ENCODE assay signal across 8 mouse cellular contexts in the genomic region with DNA sequence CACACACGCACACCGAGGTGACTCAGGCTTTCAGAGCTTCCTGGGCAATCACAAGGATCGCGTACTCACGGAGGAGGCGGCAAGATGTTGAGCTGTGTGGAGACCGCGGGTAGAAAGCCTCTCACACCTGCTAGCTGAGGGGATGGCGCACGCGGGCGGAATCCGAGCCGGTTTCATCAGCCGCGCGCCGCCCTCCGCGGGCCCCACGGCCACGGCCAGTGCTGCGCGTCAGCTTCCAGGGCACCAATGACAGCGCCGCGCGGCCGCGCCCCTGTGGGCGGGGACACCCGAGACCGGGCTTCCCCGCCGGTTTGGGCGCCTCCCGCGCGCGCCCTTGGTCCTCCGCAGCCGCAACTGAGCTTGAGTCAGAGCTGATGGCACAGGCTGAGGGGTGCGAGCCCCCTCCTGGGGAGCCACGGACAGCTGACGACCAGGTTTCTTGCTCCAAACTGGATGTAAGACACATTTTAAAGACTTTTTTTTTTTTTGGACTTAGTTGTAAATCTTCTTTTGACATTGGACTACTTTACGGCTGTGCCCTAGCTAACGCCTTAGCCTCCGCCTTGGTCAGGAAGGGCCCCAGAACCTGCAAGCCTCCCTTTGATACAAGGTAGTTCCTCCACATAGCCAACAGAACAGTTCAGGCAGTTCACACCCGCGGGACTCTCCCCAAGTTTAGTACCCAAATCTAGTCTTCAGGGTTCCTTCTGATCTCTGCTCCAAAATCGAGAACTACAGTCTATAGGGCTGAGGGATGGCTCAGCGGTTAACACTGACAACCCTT. TPM values are rescaled to one million over a fixed set of nuclear protein-coding genes. Genes with fewer than 3 reads are reported as not detected.
DNase-seq lines count a peak whose midpoint lies in the region; ATAC-seq and TF ChIP-seq lines count a peak whose summit lies in the region.

Slc7a1 (minus strand) TSS at position 245 of the 784 bp plus-strand sequence.

- no peak for TF ChIP-seq EP300 in CH12.LX (IDR thresholded peaks at IDR 0.05; ENCODE audit: low read length)
- no peak for TF ChIP-seq EP300 in heart, postnatal 0 days (IDR thresholded peaks at IDR 0.05; ENCODE audit: low read depth)
- TF ChIP-seq EP300 in liver, postnatal 0 days (IDR thresholded peaks at IDR 0.05; ENCODE audit: low read depth): no peak

- in situ Hi-C loops in CH12.LX (cut with MboI; ENCODE audit: low pct_ligation_motif_present, low pct_unique_long_range_greater_than_20kb, low sequenced_read_pairs): no loop called here

- TF ChIP-seq RAD21 in CH12.LX (IDR thresholded peaks at IDR 0.05; ENCODE audit: low read depth, low read length): no peak; the same call in 1 of the 2 replicates

- peak; percentile 81 for DNase-seq in CH12.LX (ENCODE audit: extremely low read depth)
- DNase-seq in c-Kit-positive CD71-positive TER-119-negative erythroid progenitor cells, embryonic 14.5 days (ENCODE audit: low read depth): peak; percentile 79
- DNase-seq in heart, postnatal 0 days (ENCODE audit: low spot score): peak; percentile 77
- DNase-seq in large intestine, adult 2 months (ENCODE audit: low read depth, low spot score): peak; percentile 73
- DNase-seq in liver, postnatal 0 days: peak; percentile 93
- DNase-seq in testis, postnatal 10 days (ENCODE audit: low spot score): peak; percentile 94

- peaks cover 7% of the 10 kb centered on the region for H3K9me3 ChIP-seq in CH12.LX (replicated peaks; ENCODE audit: low read length)
- H3K9me3 ChIP-seq in forebrain, embryonic 12.5 days: no peaks in the 10 kb centered on the region
- H3K9me3 ChIP-seq in heart, postnatal 0 days (replicated peaks; ENCODE audit: control insufficient read depth, low read length): no peaks in the 10 kb centered on the region
- H3K9me3 ChIP-seq in liver, postnatal 0 days (ENCODE audit: low read length): no peaks in the 10 kb centered on the region
- H3K9me3 ChIP-seq in neural tube, embryonic 14.5 days (ENCODE audit: control insufficient read depth, low read length): no peaks in the 10 kb centered on the region

- 3% methylated on average over 52 of the region's 52 CpGs for WGBS in forebrain, embryonic 12.5 days
- 2% methylated on average over 50 of the region's 52 CpGs for WGBS in heart, postnatal 0 days
- 1% methylated on average over 52 of the region's 52 CpGs for WGBS in large intestine, adult 2 months
- WGBS in liver, postnatal 0 days (ENCODE audit: insufficient replicate concordance): 1% methylated on average over 49 of the region's 52 CpGs
- WGBS in neural tube, embryonic 14.5 days: 2% methylated on average over 51 of the region's 52 CpGs

- H3K27me3 ChIP-seq in CH12.LX (replicated peaks): no peaks in the 10 kb centered on the region
- 0 out of 2 replicates have a peak, but pooled peaks cover 2% of the 10 kb centered on the region for H3K27me3 ChIP-seq in forebrain, embryonic 12.5 days
- H3K27me3 ChIP-seq in heart, postnatal 0 days (ENCODE audit: control insufficient read depth, insufficient read depth, low read length): no peaks in the 10 kb centered on the region
- H3K27me3 ChIP-seq in liver, postnatal 0 days (ENCODE audit: insufficient read depth, low read length): peaks cover 3% of the 10 kb centered on the region; the same call in 1 of the 2 replicates
- H3K27me3 ChIP-seq in neural tube, embryonic 14.5 days (ENCODE audit: control insufficient read depth, insufficient read depth, low read length): no peaks in the 10 kb centered on the region

- peaks cover 10 to 23% of the 10 kb centered on the region in 2 experiments for H3K4me1 ChIP-seq in CH12.LX (ENCODE audit: control insufficient read depth in 1 of 2, insufficient read depth in 2 of 2)
- peaks cover 13% of the 10 kb centered on the region for H3K4me1 ChIP-seq in forebrain, embryonic 12.5 days
- no peaks in the 10 kb centered on the region; the same call in 1 of the 2 replicates for H3K4me1 ChIP-seq in heart, postnatal 0 days (ENCODE audit: control insufficient read depth, insufficient read depth)
- H3K4me1 ChIP-seq in liver, postnatal 0 days (ENCODE audit: insufficient read depth): peaks cover 9% of the 10 kb centered on the region
- H3K4me1 ChIP-seq in neural tube, embryonic 14.5 days (ENCODE audit: control insufficient read depth, insufficient read depth, low read length): no peaks in the 10 kb centered on the region; the same call in 1 of the 2 replicates

- ATAC-seq in forebrain, embryonic 12.5 days (ENCODE audit: low FRiP score): peak; percentile 95
- peak; percentile 93 for ATAC-seq in heart, postnatal 0 days (ENCODE audit: insufficient read depth, low read depth)
- peak; percentile 95 for ATAC-seq in liver, postnatal 0 days
- peak; percentile 96 for ATAC-seq in neural tube, embryonic 14.5 days (ENCODE audit: low read depth)

- TF ChIP-seq POLR2A in CH12.LX (IDR thresholded peaks at IDR 0.05; ENCODE audit: low read depth, low read length): peak; percentile 82

- peaks cover 15 to 28% of the 10 kb centered on the region in 2 experiments for H3K36me3 ChIP-seq in CH12.LX (replicated peaks in 1 of 2; ENCODE audit: control insufficient read depth in 1 of 2, insufficient read depth in 1 of 2, low read length in 1 of 2)
- H3K36me3 ChIP-seq in forebrain, embryonic 12.5 days (replicated peaks): peaks cover 1% of the 10 kb centered on the region; the same call in 1 of the 2 replicates
- H3K36me3 ChIP-seq in heart, postnatal 0 days (replicated peaks; ENCODE audit: control insufficient read depth, insufficient read depth, low read length): 0 out of 2 replicates have a peak, but pooled peaks cover 6% of the 10 kb centered on the region
- H3K36me3 ChIP-seq in liver, postnatal 0 days (replicated peaks; ENCODE audit: insufficient read depth, low read length): no peaks in the 10 kb centered on the region; the same call in 1 of the 2 replicates
- no peaks in the 10 kb centered on the region for H3K36me3 ChIP-seq in neural tube, embryonic 14.5 days (ENCODE audit: control insufficient read depth, insufficient read depth, low read length)

- H3K9ac ChIP-seq in CH12.LX (ENCODE audit: insufficient read depth, low read depth): peak within 1 kb of the TSS; percentile 98
- H3K9ac ChIP-seq in forebrain, embryonic 12.5 days: peak within 1 kb of the TSS; percentile 83
- peak within 1 kb of the TSS; percentile 63 for H3K9ac ChIP-seq in heart, postnatal 0 days (replicated peaks; ENCODE audit: low read depth, low read length)
- H3K9ac ChIP-seq in liver, postnatal 0 days (replicated peaks): peak within 1 kb of the TSS; percentile 80
- peak within 1 kb of the TSS; percentile 72 for H3K9ac ChIP-seq in neural tube, embryonic 14.5 days (replicated peaks; ENCODE audit: low read depth, low read length)

- dilution Hi-C loops in CH12.LX (cut with MboI; ENCODE audit: extremely low pct_ligation_motif_present, extremely low pct_unique_long_range_greater_than_20kb, low sequenced_read_pairs): no loop called here

- peaks cover 42% of the 10 kb centered on the region for H3K79me2 ChIP-seq in CH12.LX (replicated peaks; ENCODE audit: control insufficient read depth, extremely low read depth, insufficient read depth, poor library complexity, severe bottlenecking)

- peak within 1 kb of the TSS; percentile 96 for H3K27ac ChIP-seq in CH12.LX (ENCODE audit: insufficient read depth, low read depth)
- H3K27ac ChIP-seq in forebrain, embryonic 12.5 days: no peak within 1 kb of the TSS; the same call in 1 of the 2 replicates
- peak within 1 kb of the TSS; percentile 69 for H3K27ac ChIP-seq in heart, postnatal 0 days (ENCODE audit: low read depth)
- peak within 1 kb of the TSS; percentile 78 for H3K27ac ChIP-seq in liver, postnatal 0 days (ENCODE audit: low read depth)
- H3K27ac ChIP-seq in neural tube, embryonic 14.5 days (ENCODE audit: low read depth, low read length): peak within 1 kb of the TSS; percentile 67

- no peak for TF ChIP-seq CTCF in CH12.LX (conservative IDR thresholded peaks at IDR 0.05 in 1 of 2, IDR thresholded peaks at IDR 0.05 in 1 of 2; ENCODE audit: low read depth in 2 of 2, low read length in 2 of 2)
- no peak for TF ChIP-seq CTCF in heart, postnatal 0 days (IDR thresholded peaks at IDR 0.05; ENCODE audit: low read depth)
- no peak for TF ChIP-seq CTCF in liver, postnatal 0 days (IDR thresholded peaks at IDR 0.05; ENCODE audit: low read depth)

- peak within 1 kb of the TSS; percentile 94 for H3K4me2 ChIP-seq in CH12.LX (ENCODE audit: insufficient read depth, low read depth, poor library complexity, severe bottlenecking)
- H3K4me2 ChIP-seq in forebrain, embryonic 12.5 days: peak within 1 kb of the TSS; percentile 98
- peak within 1 kb of the TSS; percentile 95 for H3K4me2 ChIP-seq in heart, postnatal 0 days (ENCODE audit: low read depth, low read length)
- peak within 1 kb of the TSS; percentile 98 for H3K4me2 ChIP-seq in liver, postnatal 0 days (ENCODE audit: low read depth, low read length)
- H3K4me2 ChIP-seq in neural tube, embryonic 14.5 days (ENCODE audit: low read depth, low read length): peak within 1 kb of the TSS; percentile 89

- peak within 1 kb of the TSS; percentile 69 to 99 (median 98) for H3K4me3 ChIP-seq in CH12.LX (replicated peaks in 1 of 3; ENCODE audit: low read depth in 2 of 3, low read length in 2 of 3, poor library complexity in 1 of 3)
- peak within 1 kb of the TSS; percentile 84 for H3K4me3 ChIP-seq in forebrain, embryonic 12.5 days (replicated peaks)
- peak within 1 kb of the TSS; percentile 72 for H3K4me3 ChIP-seq in heart, postnatal 0 days (ENCODE audit: low read depth, low read length)
- peak within 1 kb of the TSS; percentile 79 for H3K4me3 ChIP-seq in liver, postnatal 0 days (ENCODE audit: low read depth, low read length)
- peak within 1 kb of the TSS; percentile 70 for H3K4me3 ChIP-seq in neural tube, embryonic 14.5 days (ENCODE audit: low read depth, low read length)

TF ChIP-seq in CH12.LX, 34 proteins besides CTCF, POLR2A, EP300 and RAD21 (continues in another document):
- no peak for TF ChIP-seq ETS1 (conservative IDR thresholded peaks at IDR 0.05; ENCODE audit: low read depth, low read length)
- no peak for TF ChIP-seq JUN (IDR thresholded peaks at IDR 0.05; ENCODE audit: insufficient read depth, low read depth, low read length)
- TF ChIP-seq BHLHE40 (IDR thresholded peaks at IDR 0.05; ENCODE audit: low read depth, low read length): peak; percentile 30; the same call in 1 of the 2 replicates
- TF ChIP-seq MYC (IDR thresholded peaks at IDR 0.05; ENCODE audit: low read depth, low read length): peak; percentile 57; the same call in 1 of the 2 replicates
- peak; percentile 73; the same call in 1 of the 2 replicates for TF ChIP-seq MAX (IDR thresholded peaks at IDR 0.05; ENCODE audit: low read length)

RNA-seq across cellular contexts. Expression of gene Slc7a1, which starts in this region (rescaled TPM):
- total RNA-seq in CH12.LX (2012; rRNA removed) (53.9 and 69.5 TPM in 2 replicates), CH12.LX (2014; rRNA removed) (12.2 and 20.5 TPM in 2 replicates)
- polyA plus RNA-seq in CH12.LX (2012; ENCODE audit: insufficient read length, low read depth): 64.1 and 78.3 TPM in 2 replicates
- 18.4 and 23.3 TPM in 2 replicates for polyA plus RNA-seq in forebrain, embryonic 12.5 days (2016; fragmentation: Nextera tagmentation; extraction: Ambion mirVana)
- total RNA-seq in heart, postnatal 0 days (2014; rRNA removed; ENCODE audit: low replicate concordance): 21.0 and 31.0 TPM in 2 replicates
- 7.7 and 13.2 TPM in 2 replicates for polyA plus RNA-seq in heart, postnatal 0 days (2015; fragmentation: Nextera tagmentation; extraction: Ambion mirVana)
- 9.7 and 17.5 TPM in 2 replicates for polyA plus RNA-seq in large intestine, adult 2 months (2012; rRNA removed)
- 6.4 and 6.5 TPM in 2 replicates for polyA plus RNA-seq in liver, postnatal 0 days (2015; fragmentation: Nextera tagmentation; extraction: Ambion mirVana)
- polyA plus RNA-seq in neural tube, embryonic 14.5 days (2014; fragmentation: Nextera tagmentation; extraction: Ambion mirVana): 50.0 and 57.0 TPM in 2 replicates
